Mouse (Mus musculus) heart, embryonic 14.5 days (tissue): ENCODE measurements around the gene Adk. TPM values are rescaled to one million over a fixed set of nuclear protein-coding genes. Genes with fewer than 3 reads are reported as not detected.

Experiments used
- ATAC-seq: fragments of 200-750 bp; cut with Nextera tagmentation; 2 replicates; pipeline ENCODE4 v1.8.0; 2017; ENCODE audit warnings: low read depth, moderate TSS enrichment; ENCODE audit not compliant: insufficient number of reproducible peaks, insufficient read depth, low FRiP score
- H3K27ac ChIP-seq, 2 experiments: fragments of 200-500 bp in 1 of 2; fragments of 300-500 bp in 1 of 2; sonication (generic) in 1 of 2; replicated peaks in 1 of 2; 2 replicates each; pipeline ENCODE4 v1.5.1; 2012 to 2014; ENCODE audit warnings: low read depth in 2 of 2, low read length in 2 of 2, control low read depth in 1 of 2, mild to moderate bottlenecking in 1 of 2, mixed read lengths in 1 of 2; ENCODE audit not compliant: control insufficient read depth in 1 of 2, insufficient read depth in 1 of 2
- H3K27me3 ChIP-seq: fragments of 300-500 bp; sonication (generic); 2 replicates; pipeline ENCODE4 v1.6.1; 2014; ENCODE audit warnings: mild to moderate bottlenecking, low read length, control low read depth; ENCODE audit not compliant: control insufficient read depth, insufficient read depth
- H3K36me3 ChIP-seq: fragments of 300-500 bp; sonication (generic); 2 replicates; pipeline ENCODE4 v1.6.1; 2014; ENCODE audit warnings: mild to moderate bottlenecking, control low read depth, low read length, mixed read lengths; ENCODE audit not compliant: control insufficient read depth, insufficient read depth
- H3K4me1 ChIP-seq, 2 experiments: fragments of 200-500 bp in 1 of 2; fragments of 300-500 bp in 1 of 2; sonication (generic) in 1 of 2; 2 replicates each; pipeline ENCODE4 v1.6.1; 2012 to 2014; ENCODE audit warnings: low read length in 2 of 2, control low read depth in 1 of 2, mixed read lengths in 1 of 2; ENCODE audit not compliant: control insufficient read depth in 2 of 2, insufficient read depth in 2 of 2
- H3K4me2 ChIP-seq: fragments of 300-500 bp; sonication (generic); 2 replicates; pipeline ENCODE4 v1.6.1; 2014; ENCODE audit warnings: mild to moderate bottlenecking, low read length
- H3K4me3 ChIP-seq, 2 experiments: fragments of 200-500 bp in 1 of 2; fragments of 300-500 bp in 1 of 2; sonication (generic) in 1 of 2; 2 replicates each; pipeline ENCODE4 v1.5.1; 2012 to 2014; ENCODE audit warnings: low read length in 2 of 2, mild to moderate bottlenecking in 2 of 2, control low read depth in 1 of 2, low read depth in 1 of 2, moderate library complexity in 1 of 2; ENCODE audit not compliant: control insufficient read depth in 1 of 2, insufficient read depth in 1 of 2
- H3K9ac ChIP-seq: fragments of 300-500 bp; sonication (generic); 2 replicates; pipeline ENCODE4 v1.6.1; 2014; ENCODE audit warnings: mild to moderate bottlenecking, low read length
- H3K9me3 ChIP-seq: fragments of 300-500 bp; sonication (generic); 2 replicates; pipeline ENCODE4 v1.6.1; 2016; ENCODE audit warnings: low read length, control low read depth; ENCODE audit not compliant: control insufficient read depth
- WGBS: fragments of 180-500 bp; shearing (Covaris S2); extraction: QIAGEN DNeasy Blood & Tissue Kit; methylation state at CpG from one replicate; pipeline ENCODE4 v1.1.7; 2014; 5-methylcytosine and 5-hydroxymethylcytosine counted together
- polyA plus RNA-seq: library from polyadenylated mRNA; unstranded; fragments of >200 nt; fragmentation: Nextera tagmentation; extraction: Ambion mirVana; gene quantifications from 2 replicates; pipeline ENCODE4 v1.2.1, GENCODE M21; 2014

The Adk gene
- polyA plus RNA-seq, 1 experiment from 2014 or later, result 250 TPM

DNA sequence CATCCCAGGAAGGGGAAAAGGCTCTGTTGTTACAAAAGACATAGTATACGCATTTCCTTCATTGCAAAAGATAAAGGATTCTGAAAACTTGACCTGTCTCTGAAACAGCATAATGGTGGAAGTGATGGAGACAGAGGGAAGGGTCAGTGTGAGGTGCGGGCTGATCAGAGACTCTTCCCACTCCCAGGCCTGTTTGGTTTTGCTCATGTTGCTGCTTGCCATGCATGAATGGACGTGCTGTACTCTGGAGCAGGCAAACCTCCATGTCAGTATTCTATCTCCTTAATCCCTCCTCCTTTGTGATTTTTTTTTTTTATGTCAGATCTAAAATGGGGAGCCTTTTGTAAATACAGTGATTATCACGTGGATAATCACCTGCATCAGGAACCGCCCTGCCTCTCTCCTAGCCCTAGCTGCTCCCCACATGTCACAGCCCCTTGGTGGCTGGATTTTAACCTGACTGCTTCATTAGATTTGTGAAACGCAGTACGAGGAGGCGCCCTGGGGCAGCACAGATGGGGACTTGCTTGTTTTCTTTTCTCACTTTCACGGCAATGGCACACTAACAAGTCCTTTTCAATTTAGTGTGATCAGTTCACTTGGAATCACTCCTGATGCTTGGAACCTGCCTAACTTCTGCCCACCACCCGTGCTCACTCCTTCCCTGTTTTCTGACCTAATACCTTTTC, 307.0 kb downstream of the Adk start:
- Histone ChIP-seq H3K27me3 (no peaks in the 10 kb centered on the region), H3K9ac (no peak overlapping the region), H3K4me2 (no peak overlapping the region), H3K27ac (no peak overlapping the region), H3K9me3 (no peaks in the 10 kb centered on the region), H3K4me1 (no peaks in the 10 kb centered on the region), H3K4me3 (no peak overlapping the region), H3K36me3 (no peaks in the 10 kb centered on the region)
- no peak for ATAC-seq
- WGBS, result 84% methylated on average over 10 of the region's 10 CpGs

DNA sequence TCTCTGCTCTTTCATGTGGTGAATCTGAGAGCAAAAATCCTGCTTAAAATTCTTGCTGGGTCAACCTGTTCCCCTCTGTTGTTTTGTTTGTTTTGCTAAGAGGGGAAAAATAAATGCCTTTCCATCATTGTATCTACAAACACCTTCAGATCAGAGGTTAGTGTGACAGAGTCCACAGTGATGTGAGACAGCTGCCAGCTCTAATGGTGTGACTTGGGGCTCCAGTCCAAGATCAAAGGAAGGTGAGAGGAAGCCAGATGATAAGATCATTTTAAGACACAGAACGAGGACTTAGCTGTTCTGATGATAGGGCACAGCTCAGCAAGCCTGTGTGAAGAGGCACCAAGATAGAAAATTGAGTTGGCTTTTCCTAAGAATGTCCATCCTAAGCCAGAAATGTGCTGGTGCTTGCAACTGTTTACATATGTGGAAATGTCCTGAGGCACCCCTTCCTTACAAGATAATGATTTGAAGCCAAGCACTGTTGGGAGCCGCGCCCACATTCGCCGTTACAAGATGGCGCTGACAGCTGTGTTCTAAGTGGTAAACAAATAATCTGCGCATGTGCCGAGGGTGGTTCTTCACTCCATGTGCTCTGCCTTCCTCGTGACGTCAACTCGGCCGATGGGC, 307.6 kb downstream of the Adk start:
- H3K27ac ChIP-seq, result no peak overlapping the region
- H3K9ac ChIP-seq, result no peak overlapping the region
- H3K36me3 ChIP-seq, result no peaks in the 10 kb centered on the region
- H3K4me2 ChIP-seq, result no peak overlapping the region
- WGBS, result 84% methylated on average over 6 of the region's 12 CpGs
- no peaks in the 10 kb centered on the region for H3K9me3 ChIP-seq
- ATAC-seq, result no peak
- no peaks in the 10 kb centered on the region for H3K27me3 ChIP-seq
- no peak overlapping the region for H3K4me3 ChIP-seq
- H3K4me1 ChIP-seq, result no peaks in the 10 kb centered on the region

DNA sequence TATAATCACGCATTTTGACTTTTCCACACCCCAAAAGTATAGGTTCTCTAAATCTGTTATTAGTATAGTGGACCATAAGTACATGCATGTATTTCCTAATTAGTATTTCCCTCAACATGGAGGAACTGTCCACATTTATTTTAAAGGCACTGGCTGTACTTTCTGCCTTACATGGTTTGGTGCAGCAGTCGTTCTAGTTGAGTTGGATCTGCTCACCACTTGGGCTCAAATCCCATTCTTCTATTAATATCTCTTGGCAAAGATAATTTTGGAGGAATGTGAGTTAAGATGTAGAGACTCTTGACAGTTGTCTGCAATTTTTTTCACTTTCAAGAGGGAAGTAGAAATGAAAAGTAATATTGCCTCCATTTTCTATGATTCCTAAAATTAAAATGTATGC, 314.7 kb downstream of the Adk start:
- Histone ChIP-seq H3K9ac (no peak overlapping the region), H3K9me3 (no peaks in the 10 kb centered on the region), H3K27me3 (no peaks in the 10 kb centered on the region), H3K4me2 (no peak overlapping the region), H3K36me3 (0 out of 2 replicates have a peak, but pooled peaks cover 5% of the 10 kb centered on the region), H3K27ac (peak overlapping the region; percentile 45 to 61; a peak in 2 of 4 replicates), H3K4me1 (peaks cover 2 to 26% of the 10 kb centered on the region in 2 experiments; a peak in 3 of 4 replicates), H3K4me3 (no peak overlapping the region)
- ATAC-seq, result no peak
- 63% methylated on average over 2 of the region's 2 CpGs for WGBS

DNA sequence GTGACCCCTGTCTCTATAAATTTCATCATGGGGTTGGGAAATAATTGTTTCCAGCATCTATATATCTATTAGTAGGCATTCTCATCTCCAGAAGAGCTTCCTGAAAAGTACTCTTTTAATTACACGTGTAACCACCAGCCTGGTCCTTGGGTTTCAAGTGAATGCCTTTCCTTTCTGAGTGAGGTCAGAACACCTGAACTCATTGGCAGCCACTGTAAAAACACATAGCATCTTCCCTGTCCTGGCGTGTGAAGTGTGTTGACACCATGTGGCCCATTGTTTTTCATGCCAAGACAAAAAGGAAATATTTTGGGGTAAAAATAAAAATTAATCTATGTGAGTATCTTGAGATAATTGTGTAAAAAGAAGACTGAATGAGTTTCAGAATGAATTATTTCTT, 316.2 kb downstream of the Adk start:
- no peak overlapping the region for H3K4me3 ChIP-seq
- H3K4me1 ChIP-seq, result peaks cover 2 to 26% of the 10 kb centered on the region in 2 experiments; a peak in 3 of 4 replicates
- H3K9me3 ChIP-seq, result no peaks in the 10 kb centered on the region
- 67% methylated on average over 2 of the region's 2 CpGs for WGBS
- no peaks in the 10 kb centered on the region for H3K27me3 ChIP-seq
- H3K36me3 ChIP-seq, result peaks cover 11% of the 10 kb centered on the region; the same call in 1 of the 2 replicates
- H3K4me2 ChIP-seq, result no peak overlapping the region
- 0 out of 4 replicates have a peak overlapping the region, but pooled peaks of 1 of the 2 experiments have one; percentile 4 for H3K27ac ChIP-seq
- ATAC-seq, result no peak
- H3K9ac ChIP-seq, result no peak overlapping the region

DNA sequence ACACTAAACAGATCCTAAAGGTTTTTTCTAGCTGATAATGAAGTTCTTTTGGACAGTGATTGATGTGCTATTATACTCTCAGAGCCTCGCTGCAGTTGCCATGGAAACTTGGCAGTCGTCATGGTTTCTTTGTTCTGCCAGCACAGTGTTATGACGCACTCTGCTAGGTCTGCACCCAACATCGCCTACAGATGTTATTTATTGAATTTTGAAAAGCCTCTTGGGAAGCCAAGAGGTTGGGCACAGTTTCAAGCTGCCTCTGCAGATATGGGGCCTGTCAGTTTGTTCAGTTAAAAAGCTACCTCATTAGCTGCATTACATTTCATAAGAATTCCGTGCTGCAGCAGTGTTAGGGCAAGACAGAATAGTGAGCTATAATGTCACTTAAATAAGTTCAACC, 316.8 kb downstream of the Adk start:
- H3K27ac ChIP-seq, result 0 out of 4 replicates have a peak overlapping the region, but pooled peaks of 1 of the 2 experiments have one; percentile 4
- H3K4me3 ChIP-seq, result no peak overlapping the region
- H3K4me1 ChIP-seq, result peaks cover 2 to 26% of the 10 kb centered on the region in 2 experiments; a peak in 3 of 4 replicates
- WGBS, result 14% methylated on average over 5 of the region's 5 CpGs
- no peaks in the 10 kb centered on the region for H3K9me3 ChIP-seq
- no peak overlapping the region for H3K9ac ChIP-seq
- no peak overlapping the region for H3K4me2 ChIP-seq
- H3K27me3 ChIP-seq, result no peaks in the 10 kb centered on the region
- peak; percentile 79; the same call in 1 of the 2 replicates for ATAC-seq
- peaks cover 11% of the 10 kb centered on the region; the same call in 1 of the 2 replicates for H3K36me3 ChIP-seq

DNA sequence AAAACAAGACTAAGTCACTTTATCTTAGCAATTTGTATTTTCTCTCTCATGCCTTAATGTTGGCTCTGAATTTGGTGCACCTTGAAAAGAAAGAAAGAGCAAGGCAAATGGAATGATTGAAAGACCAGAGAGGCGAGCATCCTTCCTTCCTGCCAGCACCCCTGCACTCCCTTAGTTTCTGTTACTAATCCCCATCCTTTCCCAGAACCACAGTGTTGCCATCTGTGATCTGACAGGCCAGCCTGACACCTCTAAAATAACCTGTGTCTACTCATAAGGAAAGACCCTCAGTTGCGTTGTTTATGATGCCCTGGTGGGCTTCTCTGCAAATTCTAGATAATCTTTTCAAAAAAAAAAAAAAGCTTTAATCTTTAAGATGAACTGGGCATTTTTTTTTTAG, 319.6 kb downstream of the Adk start:
- H3K27ac ChIP-seq, result no peak overlapping the region
- H3K4me1 ChIP-seq, result peaks cover 0 to 23% of the 10 kb centered on the region in 2 experiments; a peak in 2 of 4 replicates
- no peaks in the 10 kb centered on the region for H3K27me3 ChIP-seq
- no peaks in the 10 kb centered on the region for H3K9me3 ChIP-seq
- no peak overlapping the region for H3K9ac ChIP-seq
- H3K4me3 ChIP-seq, result no peak overlapping the region
- no peak overlapping the region for H3K4me2 ChIP-seq
- WGBS, result 78% methylated on average over 2 of the region's 2 CpGs
- ATAC-seq, result no peak
- H3K36me3 ChIP-seq, result peaks cover 6% of the 10 kb centered on the region; the same call in 1 of the 2 replicates

DNA sequence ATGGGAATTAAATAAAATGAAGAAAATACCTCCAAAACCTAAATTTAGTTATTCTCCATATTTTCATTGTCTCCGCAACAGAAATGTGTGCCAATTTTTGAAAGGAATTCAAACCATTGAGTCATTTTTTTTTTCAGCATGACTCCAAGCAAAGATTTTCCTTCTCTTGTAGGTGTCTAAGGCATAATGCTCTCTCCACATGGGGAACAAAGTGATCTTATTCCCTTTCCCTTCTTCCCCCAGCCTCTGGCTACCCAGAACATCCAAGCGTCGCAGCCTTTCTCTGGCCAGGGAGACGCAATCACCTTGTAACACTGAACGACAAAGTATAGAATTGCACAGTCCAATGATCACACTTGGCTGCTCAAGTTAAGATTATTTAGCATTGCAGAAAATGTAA, 320.3 kb downstream of the Adk start:
- no peak for ATAC-seq
- Histone ChIP-seq H3K4me3 (no peak overlapping the region), H3K4me2 (no peak overlapping the region), H3K27ac (no peak overlapping the region), H3K4me1 (peaks cover 0 to 16% of the 10 kb centered on the region in 2 experiments; a peak in 2 of 4 replicates), H3K27me3 (no peaks in the 10 kb centered on the region), H3K9ac (no peak overlapping the region), H3K36me3 (peaks cover 9% of the 10 kb centered on the region; the same call in 1 of the 2 replicates), H3K9me3 (no peaks in the 10 kb centered on the region)
- 93% methylated on average over 5 of the region's 5 CpGs for WGBS
